Mouse (Mus musculus): ENCODE measurements around the gene Dgcr2.

The Dgcr2 gene

DNA sequence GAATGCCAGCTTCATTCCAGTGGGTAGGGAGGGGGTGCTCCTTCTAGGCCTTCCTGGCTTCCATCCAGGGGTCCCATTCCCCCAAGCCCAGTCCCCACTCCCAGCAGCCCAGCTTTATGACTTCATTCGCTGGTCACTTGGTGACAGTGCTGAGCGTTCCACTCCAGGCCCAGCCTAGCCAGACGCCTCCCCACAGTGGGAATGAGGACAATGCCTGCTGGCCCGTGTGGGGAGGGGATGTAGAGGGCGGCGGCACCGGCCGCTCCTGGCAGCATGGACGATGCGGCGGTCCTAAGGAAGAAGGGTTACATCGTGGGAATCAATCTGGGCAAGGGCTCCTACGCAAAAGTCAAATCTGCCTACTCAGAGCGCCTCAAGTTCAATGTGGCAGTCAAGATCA lies at the start of gene Dgcr2, which contains the start of gene Tssk2:
Gene Dgcr2 (minus strand): TSS at position 101 of the 400 bp plus-strand sequence.
Gene Tssk2 (plus strand): TSS at position 176 of the 400 bp plus-strand sequence.
- DNase-seq (ENCODE audit: low read depth): no peak

DNA sequence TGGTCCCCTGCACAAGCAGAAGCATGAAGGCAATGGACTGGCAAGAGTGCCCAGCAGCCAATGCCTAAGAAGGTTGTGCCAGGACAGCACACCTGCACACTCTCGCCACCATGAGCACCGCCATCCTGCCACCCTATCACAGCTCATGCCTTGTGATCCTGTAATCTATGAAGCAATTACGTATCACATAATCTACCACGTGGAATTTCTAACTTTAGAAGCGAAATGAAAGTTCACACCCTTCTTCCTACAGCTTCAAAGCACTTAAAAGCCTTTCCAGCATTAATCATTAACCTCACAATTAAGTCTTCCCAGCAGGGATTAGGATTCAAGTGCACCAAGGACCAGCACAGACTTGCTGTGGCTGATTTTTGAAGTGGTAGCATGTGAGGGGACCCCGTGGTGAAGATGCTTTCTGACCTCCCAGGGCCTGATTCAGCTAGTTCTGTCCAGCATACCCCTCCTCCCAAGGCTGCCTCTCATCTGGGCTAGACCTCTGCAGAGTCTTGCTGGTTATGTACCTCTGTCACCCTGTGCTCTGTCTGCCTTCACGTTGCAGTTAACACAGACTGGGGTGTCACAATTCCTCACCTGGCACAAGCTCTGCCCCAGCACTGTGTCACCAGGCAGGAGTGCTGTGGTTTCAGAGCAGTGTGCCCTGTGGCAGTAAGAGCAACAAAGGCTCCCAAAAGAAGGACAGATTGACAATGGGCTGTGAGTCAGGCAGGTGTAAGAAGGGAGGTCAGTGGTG lies 46.9 kb upstream of the Dgcr2 start:
- DNase-seq (ENCODE audit: low read depth): no peak

DNA sequence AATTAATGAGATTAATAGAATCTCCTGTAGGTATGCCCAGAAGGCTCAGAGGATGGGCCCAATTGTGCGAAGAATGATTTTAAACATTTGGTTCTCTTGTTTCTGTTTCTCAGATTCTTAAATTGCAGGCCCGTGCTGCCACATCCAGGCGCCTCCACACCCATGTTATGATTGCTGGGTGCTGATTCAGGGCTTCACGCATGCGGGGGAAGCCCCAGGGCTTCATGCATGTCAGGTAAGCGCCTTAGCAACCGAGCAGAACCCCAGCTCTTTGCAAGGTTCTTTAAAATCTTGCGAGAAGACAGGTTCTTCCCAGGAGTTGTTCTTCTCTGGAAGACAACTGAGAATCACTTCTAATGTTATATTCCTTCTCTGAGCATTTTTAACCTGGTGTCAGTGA lies 45.1 kb upstream of the Dgcr2 start:
- DNase-seq (ENCODE audit: low read depth): no peak

DNA sequence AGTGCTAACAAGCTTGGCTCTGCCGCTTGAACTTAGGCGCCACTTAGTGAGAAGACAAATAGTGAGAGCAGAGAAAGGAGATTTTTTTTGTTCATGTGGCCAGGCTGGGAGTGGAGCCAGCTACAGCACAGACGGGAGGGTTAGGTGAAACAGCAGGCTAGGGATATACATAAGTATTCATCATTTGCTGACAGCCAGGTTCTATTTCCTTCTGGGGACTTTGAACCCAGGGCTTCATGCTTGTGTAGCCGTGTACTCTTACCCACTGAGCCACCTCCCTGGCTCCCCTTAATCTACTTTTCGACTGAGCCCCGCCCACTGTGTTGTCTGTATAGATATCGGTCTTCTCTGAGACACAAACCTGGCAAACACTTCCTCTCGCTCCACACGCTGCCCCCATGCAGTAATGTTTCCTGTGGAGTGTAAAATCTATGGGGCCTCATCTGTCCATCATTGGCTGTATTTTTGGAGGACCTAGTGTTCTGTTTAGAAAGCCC lies 40.9 kb upstream of the Dgcr2 start:
- peak; percentile 21 for DNase-seq (ENCODE audit: low read depth)

DNA sequence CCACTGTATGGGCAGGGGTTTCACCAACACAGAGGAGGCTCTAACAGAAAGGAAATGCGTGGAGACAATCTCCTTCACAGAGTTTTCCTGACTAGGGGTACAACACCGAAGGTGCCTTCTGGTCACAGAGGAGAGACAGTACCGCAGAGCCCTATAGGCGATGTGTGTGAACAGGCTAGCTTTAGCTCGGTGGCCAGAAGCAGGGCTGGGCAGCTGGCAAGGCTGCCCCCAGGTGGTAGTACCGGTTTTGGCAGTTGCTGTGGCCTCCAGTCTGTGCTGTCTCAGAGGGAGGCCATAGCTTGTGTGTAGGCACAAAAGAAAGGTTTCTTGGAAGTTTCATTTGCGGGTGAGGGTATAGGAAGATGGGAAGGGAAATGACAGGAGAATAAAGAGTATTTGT lies 40.5 kb upstream of the Dgcr2 start:
- peak; percentile 39 for DNase-seq (ENCODE audit: low read depth)

DNA sequence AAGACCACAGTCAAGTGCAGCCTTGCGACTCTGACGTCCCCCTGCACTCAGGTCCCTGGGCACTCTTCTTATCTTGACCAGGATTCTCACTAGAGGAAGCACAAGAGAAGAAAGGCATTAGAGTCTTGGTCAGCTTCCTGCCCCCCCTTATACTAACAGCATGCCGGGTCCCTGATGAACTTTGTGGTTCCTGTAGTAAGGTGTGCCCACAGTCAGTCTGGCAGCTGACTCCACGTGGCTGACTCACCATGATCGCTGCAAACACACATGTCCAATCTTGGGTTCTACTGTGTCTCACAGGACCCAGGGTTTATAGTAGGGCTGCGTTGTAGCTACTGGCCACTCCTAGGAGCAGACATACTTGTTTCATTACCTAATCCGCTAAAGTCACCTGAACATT lies 39.8 kb upstream of the Dgcr2 start:
- no peak for DNase-seq (ENCODE audit: low read depth)

DNA sequence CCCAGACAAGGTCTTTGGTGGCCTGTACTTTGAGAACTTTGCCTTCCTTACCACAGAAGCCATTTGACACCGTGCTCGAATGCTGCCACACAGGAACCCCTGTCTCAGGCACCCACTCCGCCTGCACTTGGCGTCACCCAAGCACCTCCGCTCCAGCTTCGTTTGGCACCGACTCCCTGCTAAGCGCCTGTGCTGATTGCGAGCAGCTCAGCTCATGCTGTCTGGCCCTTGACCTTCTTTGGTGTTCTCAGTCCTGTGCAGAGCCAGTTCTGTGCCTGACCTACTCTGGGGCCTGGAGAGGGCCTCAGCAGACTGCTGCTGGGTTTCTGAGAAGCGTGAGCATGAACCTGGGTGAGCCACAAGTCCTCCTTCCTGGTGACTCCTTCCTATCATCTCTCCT lies 38.4 kb upstream of the Dgcr2 start:
- no peak for DNase-seq (ENCODE audit: low read depth)

DNA sequence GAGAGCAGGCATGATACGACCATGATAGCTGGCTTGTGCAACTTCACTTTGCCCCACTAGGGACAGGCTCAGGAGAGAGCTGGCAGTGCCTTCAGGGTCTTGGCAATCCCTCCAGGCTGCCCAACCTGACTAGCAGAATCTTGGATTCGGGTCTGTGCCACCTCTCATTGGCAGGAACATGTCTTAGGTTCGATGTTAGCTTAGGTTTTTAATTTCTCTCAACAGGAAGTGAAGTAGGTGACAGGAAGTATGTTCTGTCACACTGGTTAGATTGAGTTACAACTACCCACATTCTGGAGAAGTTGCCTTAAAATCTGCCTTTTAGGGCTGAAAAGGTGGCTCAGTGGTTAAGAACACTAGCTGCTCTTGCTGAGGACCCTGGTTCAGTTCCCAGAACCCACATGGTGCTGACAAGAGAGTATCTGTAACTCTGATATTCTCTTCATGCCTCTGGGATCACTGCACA lies 36.1 kb upstream of the Dgcr2 start:
- no peak for DNase-seq (ENCODE audit: low read depth)

DNA sequence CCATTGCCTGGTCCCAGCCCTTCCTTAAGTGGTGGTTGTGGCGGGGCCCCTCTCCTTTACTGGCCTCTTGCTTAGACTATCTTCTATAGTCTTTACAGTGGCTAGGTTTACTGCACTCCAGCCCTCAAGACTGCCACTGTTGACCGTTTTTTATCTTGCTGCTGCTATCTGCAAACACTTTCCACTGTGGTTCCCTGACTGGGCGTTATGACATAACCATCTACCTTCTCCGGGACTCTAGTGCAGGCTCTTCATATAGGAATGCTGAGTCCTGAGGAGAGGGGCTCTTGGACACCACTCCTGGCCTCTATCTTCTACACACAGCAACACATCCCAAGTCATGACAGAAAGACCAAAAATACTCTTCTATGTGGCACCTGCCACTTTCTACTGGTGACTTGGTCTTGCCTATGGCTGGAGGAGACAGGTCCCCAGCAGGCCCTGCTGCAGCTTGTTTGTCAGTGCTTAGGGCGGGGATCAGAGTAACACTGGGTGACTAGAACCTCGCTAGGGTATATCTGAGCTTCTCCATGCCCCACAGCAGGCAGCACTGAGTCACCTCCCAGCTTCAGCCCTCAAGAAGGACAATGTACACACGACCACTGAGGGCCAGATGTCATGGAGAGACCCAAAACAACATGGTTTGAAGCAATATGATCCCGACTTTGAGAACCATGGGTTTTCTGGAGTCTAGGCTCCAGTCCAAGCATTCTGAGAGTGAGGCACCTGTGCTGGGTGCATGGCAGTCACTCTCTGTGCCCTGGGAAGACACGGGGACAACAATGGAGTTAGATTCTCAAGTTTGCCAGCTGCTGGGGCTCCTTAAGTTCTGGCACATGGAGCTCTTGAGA lies 35.5 kb upstream of the Dgcr2 start:
- DNase-seq (ENCODE audit: low read depth): no peak

DNA sequence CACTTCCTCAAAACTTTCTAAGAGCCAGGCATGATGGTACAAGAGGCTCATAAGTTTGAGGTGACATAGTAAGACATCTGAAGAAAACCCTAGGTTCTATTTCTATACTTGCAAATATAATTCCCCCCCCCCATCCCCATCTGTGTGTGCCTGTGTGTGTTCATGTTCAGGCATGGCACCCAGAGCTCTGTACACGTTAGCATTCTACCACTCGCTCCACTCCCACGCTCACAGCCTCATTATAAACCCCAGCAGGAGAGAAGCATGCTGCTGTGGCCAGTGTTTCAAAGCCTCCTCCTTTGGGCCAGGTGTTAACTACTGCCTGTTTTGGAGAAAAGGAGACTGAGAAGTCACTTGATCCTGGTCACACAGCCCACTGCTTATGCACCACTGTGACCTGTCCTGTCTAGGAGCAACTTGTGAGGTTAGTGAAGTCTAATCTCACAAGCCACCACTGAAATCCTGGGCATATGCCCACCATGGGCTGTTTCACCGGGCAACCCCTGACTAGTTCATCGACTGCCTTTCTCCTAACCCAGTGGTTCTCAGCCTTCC lies 33.6 kb upstream of the Dgcr2 start:
- no peak for DNase-seq (ENCODE audit: low read depth)

DNA sequence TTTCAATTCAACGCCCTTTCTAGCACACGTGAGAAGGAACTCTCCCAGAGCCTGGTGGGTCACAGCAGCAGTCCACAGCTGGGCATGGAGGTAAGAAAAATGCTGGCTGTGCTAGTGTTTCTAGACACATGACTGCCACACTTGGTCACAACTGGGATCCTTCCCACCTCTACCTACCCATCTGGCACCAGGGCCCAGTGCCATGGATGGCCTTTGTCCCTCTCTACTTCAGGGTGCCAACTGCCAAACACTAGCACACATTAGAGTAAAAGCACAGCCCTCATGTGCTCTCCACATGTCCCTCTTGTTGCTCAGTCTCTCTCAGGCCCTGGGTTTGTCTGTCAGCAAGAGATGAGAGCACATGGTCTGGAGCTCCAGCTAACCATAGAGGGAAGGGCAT lies 31.3 kb upstream of the Dgcr2 start:
- DNase-seq (ENCODE audit: low read depth): no peak

DNA sequence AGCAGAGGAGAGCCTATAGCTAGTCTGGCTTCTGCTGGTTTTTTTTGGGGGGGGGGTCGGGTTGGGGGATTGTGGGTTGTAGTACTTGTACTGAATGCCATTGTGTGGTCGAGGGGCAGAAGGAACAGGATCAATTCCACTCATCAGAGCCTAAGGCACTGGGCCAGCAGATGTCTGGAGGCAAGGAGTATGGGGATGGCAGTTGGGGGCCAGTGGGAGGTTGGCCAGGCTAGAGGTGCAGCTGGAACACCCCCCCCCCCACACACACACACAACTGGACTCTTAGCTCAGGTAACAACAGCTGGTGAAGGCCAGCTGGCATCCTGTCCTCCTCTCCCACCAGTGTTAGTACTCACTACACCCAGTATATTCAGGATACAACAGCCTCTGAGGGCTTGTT lies 30.8 kb upstream of the Dgcr2 start:
- no peak for DNase-seq (ENCODE audit: low read depth)

DNA sequence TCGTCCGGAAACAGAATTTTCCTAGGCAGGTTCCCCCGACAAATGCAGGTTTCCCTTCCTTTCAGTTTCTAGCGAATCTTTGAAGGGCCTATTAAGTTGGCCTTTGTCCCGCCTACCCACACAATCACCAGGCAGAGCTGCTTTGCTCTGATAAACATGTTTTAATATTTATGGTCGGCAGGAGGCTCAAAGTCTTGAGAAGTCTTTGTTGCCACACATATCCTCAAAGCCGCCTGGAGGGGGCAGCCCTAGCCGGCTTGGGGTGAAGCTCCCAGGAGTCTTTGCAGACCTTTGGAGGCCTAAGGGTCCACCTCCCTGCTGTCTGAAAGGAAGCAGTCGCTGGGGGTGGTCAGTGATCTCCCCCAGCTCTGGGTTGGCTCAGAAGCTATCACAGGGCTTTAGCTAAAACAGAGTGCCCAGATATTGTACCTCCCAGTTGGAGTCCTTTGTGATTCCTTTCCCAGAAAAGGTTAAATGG lies 30.3 kb upstream of the Dgcr2 start:
- peak; percentile 71 for DNase-seq (ENCODE audit: low read depth)

DNA sequence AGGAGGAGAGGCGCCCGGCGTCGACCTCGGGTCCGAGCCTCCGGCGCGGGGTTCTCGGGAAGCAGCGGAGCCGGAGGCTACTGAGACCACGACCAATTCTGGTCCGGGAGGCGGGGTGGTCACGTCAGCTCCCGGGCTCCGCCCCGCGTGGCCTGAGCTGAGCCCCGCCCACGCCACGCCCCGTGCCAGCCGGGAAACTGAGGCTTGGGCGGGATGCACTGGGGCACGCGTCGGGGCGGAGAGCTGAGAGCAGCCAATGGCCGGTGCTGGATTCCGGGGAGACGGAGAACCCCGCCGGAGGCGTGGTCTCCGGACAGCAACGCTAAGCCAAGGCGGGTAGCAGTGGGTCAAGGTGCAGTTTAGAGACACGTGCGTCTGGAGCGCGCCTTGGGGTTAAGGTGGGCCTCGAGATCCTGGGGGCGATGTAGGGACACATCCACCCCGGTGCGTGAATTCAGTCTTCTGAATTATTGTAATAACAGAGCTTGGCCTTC lies 29.8 kb upstream of the Dgcr2 start, which contains the start of gene Slc25a1:
Gene Slc25a1 (minus strand): TSS at position 133 of the 494 bp plus-strand sequence.
- peak; percentile 49 for DNase-seq (ENCODE audit: low read depth)

DNA sequence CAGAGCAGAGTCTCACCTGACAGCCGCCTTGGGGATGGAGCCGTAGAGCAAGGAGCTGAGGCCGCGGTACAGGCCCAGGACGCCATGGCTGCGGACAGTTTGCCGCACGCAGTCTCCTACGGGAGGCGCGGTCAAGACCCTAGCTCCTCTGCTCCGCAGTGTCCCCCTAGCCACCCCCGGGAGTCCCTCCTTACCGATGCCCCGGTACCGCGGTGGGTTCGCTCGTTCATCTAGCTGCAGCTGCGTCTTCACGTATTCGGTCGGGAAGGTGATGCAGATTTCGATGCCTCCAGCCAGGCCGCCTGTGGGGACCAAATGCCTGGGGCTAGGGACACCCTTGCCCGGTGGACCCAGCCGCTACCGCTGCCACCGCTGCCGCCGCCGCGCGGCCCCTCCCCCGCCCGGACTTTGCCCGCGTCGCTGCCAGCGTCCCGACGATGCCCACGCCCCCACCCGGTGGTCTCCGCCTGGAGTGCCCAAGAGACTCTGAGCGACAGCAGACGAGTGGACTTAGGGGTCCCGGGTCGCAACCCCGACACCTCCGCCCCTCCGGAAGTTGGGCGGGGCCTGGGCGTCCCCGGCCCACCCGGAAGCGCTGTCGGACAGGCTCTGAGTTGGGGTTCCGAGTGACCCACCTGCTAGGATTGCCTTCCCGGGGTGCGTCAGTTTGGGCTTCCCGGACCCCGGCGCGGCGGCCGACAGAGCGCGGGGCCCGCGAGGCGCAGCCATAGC lies 29.2 kb upstream of the Dgcr2 start:
- peak; percentile 4 for DNase-seq (ENCODE audit: low read depth)

DNA sequence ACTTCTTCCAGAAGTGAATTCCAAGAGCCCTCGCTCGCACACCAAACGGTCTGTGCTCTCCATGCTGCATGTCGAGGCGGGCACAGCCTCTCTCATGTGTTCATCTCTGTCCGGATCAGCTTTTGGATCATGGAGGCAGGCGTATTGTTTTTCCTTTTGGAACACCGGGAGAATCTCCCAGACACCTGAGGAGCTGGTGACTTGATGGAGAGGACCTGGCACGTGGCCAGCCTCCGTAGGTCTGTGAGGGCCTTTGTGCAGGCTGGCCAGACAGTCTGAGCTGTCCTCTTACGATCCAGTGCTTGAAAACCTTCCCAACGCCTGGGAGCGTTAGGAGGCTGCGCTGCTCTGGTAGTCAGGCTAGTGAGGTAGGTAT lies 23.8 kb upstream of the Dgcr2 start:
- no peak for DNase-seq (ENCODE audit: low read depth)

DNA sequence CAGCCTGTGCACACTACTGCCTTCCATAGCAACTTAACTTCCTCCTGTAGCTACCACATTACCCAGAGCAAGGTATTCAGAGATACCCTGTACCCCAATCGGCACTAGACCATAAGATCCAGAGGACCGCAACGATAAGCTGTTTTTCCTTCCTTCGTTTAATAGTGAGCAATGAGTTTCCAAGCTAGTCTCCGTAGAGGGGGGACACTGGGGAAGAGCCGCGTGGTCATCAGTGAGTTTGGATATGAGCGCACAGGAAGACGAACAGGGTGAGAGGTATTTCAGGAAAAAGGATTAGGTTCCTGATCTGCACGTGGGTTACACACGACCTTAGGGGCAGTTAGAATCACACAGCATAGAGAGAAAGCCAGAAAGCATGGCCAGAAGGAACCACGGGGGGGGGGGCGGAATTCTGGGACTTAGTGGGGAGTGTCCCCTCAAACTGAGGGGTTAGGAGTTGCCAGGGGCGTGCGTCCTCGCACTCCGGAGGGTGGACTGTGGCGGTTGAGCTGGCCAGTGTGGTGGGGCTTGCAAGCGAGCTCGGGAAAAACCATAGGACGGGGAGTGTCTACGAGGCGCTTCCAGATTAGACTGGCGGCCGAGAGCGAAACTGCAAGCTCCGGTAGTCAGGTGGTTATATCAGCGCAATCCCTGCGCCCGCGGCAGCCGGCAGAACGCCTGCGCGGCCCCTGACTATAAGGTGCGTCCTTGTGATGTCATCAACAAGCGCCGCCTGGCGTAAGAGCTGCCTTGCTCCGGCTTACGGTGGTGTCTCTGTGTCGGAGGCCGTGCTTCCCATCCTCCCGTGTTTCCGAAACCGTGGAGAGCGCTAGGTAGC lies 23.2 kb upstream of the Dgcr2 start:
- DNase-seq (ENCODE audit: low read depth): peak; percentile 93

DNA sequence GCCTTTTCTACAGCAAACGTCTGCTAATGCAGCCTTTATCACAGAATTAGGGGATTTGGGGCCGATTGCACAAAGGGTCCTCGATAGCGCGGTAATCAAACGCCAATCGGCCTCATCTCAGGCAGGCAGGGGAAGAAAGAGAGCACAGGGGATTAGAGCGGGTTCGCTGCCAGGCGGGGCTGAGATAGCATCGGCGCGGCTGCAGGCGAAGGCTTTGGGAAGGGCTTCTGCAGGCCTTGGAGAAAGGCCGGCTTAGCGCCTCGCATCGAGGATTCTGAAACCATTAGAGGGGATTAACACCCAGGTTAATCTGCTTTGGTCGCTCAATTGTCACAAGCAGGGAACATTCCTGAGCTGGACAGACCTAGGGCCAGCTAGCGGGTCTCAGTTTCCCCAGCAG lies 22.2 kb upstream of the Dgcr2 start:
- DNase-seq (ENCODE audit: low read depth): no peak

DNA sequence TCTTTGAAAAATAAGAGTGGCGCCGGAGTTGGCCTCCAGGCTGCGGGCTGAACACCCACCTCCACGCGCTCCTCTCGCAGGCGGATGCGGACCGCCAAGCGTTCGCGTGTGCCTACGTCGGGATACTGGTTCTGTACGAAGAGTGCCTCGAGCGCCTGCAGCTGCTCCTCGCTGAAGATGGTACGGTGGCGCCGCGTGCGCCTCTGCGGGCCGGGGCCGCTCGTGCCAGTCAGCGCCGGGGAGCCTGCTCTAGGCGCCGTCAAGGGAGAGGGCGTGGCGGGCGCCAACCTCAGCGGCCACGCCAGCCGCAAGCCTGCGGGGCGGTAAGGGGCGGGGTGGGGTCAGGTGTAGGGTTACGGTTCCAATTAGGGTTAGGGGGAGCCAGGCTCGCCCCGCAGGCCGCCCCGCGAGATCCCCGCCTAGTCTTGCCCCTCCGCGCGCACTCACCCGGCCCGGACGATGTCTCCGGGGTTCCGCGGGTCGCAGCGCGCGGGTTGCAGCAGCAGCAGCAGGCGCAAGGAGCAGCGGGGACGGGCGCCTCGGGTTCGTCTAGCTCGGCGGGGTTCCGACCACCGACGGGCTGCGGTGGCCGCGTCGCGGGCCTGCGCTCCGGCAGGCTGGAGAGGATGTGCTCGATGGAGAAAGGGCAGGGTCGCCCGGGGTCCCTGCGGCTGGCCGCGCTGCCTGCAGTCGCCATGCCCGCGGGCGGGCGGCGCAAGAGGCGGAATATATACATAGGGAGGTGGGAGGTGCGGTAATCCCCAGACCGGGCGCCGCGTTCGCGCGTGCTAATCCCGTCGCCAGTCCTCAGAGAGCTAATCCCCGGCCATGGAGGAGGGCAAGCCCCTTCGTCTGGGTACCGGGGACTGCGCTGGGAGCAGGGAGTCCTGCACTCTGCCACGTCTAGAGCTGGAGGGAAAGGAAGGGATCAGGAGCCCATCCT lies 16.2 kb upstream of the Dgcr2 start, which contains the start of gene Gsc2:
Gene Gsc2 (minus strand): TSS at position 753 of the 943 bp plus-strand sequence.
- DNase-seq (ENCODE audit: low read depth): no peak

All from fibroblast of lung, adult 2 months (primary cell).